Mouse (Mus musculus): Measurements from ENCODE around the gene Nek7.

- TF ChIP-seq CTCF (IDR thresholded peaks at IDR 0.05; ENCODE audit: borderline replicate concordance, control insufficient read depth, extremely low read depth, insufficient read depth, low read length, poor library complexity): no peak
- TF ChIP-seq POLR2A (IDR thresholded peaks at IDR 0.05; ENCODE audit: control insufficient read depth, extremely low read depth, insufficient read depth, low read length, poor library complexity): no peak
Measured at GRCm38 (mm10) chr1:138623870-138624269, 3.9 kb upstream of the Nek7 start.

Measured in thymus, adult 2 months (tissue).